Mouse (Mus musculus): ENCODE data around the gene Abhd16a. TPM values are rescaled to one million over a fixed set of nuclear protein-coding genes. Genes with fewer than 3 reads are reported as not detected.
A peak's percentile ranks its signal among the peaks of the same experiment; 100 is the strongest.

Abhd16a gene
- polyA plus RNA-seq, 1 experiment from 2014 or later = 83.3 TPM

GRCm38 (mm10) chr17:35127017-35127416 is 38.0 kb downstream of the Abhd16a start:
- WGBS = 72% methylated on average over 13 of the region's 13 CpGs
- peak overlapping the region; percentile 67 for H3K4me2 ChIP-seq (replicated peaks)
- no peaks in the 10 kb centered on the region for H3K27me3 ChIP-seq
- peaks cover 24% of the 10 kb centered on the region for H3K4me1 ChIP-seq
- H3K36me3 ChIP-seq = peaks cover 29% of the 10 kb centered on the region; the same call in 1 of the 2 replicates
- H3K9ac ChIP-seq = peak overlapping the region; percentile 78
- no peaks in the 10 kb centered on the region for H3K9me3 ChIP-seq
- peak overlapping the region; percentile 69 for H3K4me3 ChIP-seq
- no peak overlapping the region for H3K27ac ChIP-seq
- no peak for ATAC-seq (ENCODE audit: insufficient number of reproducible peaks, insufficient read depth, low FRiP score, low TSS enrichment)

GRCm38 (mm10) chr17:35128996-35129395 is 39.9 kb downstream of the Abhd16a start:
- no peak overlapping the region for H3K27ac ChIP-seq
- no peak overlapping the region for H3K4me3 ChIP-seq
- 70% methylated on average over 11 of the region's 11 CpGs for WGBS

GRCm38 (mm10) chr17:35131038-35131437 is 42.0 kb downstream of the Abhd16a start:
- peaks cover 13% of the 10 kb centered on the region; the same call in 1 of the 2 replicates for H3K36me3 ChIP-seq
- H3K4me3 ChIP-seq = no peak overlapping the region
- H3K27ac ChIP-seq = no peak overlapping the region
- WGBS = 89% methylated on average over 8 of the region's 8 CpGs
- no peak overlapping the region for H3K4me2 ChIP-seq (replicated peaks)
- ATAC-seq (ENCODE audit: insufficient number of reproducible peaks, insufficient read depth, low FRiP score, low TSS enrichment) = no peak
- H3K9me3 ChIP-seq = no peaks in the 10 kb centered on the region
- no peaks in the 10 kb centered on the region for H3K27me3 ChIP-seq
- H3K4me1 ChIP-seq = peaks cover 18% of the 10 kb centered on the region
- H3K9ac ChIP-seq = no peak overlapping the region

More at GRCm38 (mm10) chr17:35128996-35129395, 39.9 kb downstream of the Abhd16a start:
- no peaks in the 10 kb centered on the region for H3K27me3 ChIP-seq
- no peak overlapping the region for H3K9ac ChIP-seq
- ATAC-seq (ENCODE audit: insufficient number of reproducible peaks, insufficient read depth, low FRiP score, low TSS enrichment) = no peak
- H3K9me3 ChIP-seq = no peaks in the 10 kb centered on the region
- peaks cover 23% of the 10 kb centered on the region; the same call in 1 of the 2 replicates for H3K36me3 ChIP-seq
- H3K4me1 ChIP-seq = peaks cover 24% of the 10 kb centered on the region
- H3K4me2 ChIP-seq (replicated peaks) = no peak overlapping the region

GRCm38 (mm10) chr17:35131500-35132173 is 42.6 kb downstream of the Abhd16a start, which contains the start of gene Apom:
Apom (minus strand) TSS chr17:35132050.
- 81% methylated on average over 15 of the region's 15 CpGs for WGBS
- H3K4me3 ChIP-seq = no peak within 1 kb of the TSS
- peaks cover 13% of the 10 kb centered on the region; the same call in 1 of the 2 replicates for H3K36me3 ChIP-seq
- no peak for ATAC-seq (ENCODE audit: insufficient number of reproducible peaks, insufficient read depth, low FRiP score, low TSS enrichment)
- no peaks in the 10 kb centered on the region for H3K9me3 ChIP-seq
- H3K27me3 ChIP-seq = no peaks in the 10 kb centered on the region
- H3K4me1 ChIP-seq = peaks cover 21% of the 10 kb centered on the region
- H3K4me2 ChIP-seq (replicated peaks) = no peak within 1 kb of the TSS
- no peak within 1 kb of the TSS for H3K9ac ChIP-seq
- no peak within 1 kb of the TSS for H3K27ac ChIP-seq

- peaks cover 21% of the 10 kb centered on the region for H3K4me1 ChIP-seq
- no peak for ATAC-seq (ENCODE audit: insufficient number of reproducible peaks, insufficient read depth, low FRiP score, low TSS enrichment)
- 84% methylated on average over 3 of the region's 3 CpGs for WGBS
- no peak overlapping the region for H3K27ac ChIP-seq
- peaks cover 13% of the 10 kb centered on the region; the same call in 1 of the 2 replicates for H3K36me3 ChIP-seq
- no peak overlapping the region for H3K9ac ChIP-seq
- H3K4me3 ChIP-seq = no peak overlapping the region
- H3K9me3 ChIP-seq = no peaks in the 10 kb centered on the region
- H3K27me3 ChIP-seq = no peaks in the 10 kb centered on the region
- no peak overlapping the region for H3K4me2 ChIP-seq (replicated peaks)
These were observed 43.1 kb downstream of the Abhd16a start for GRCm38 (mm10) chr17:35132174-35132560.

GRCm38 (mm10) chr17:35133517-35133916 is 44.5 kb downstream of the Abhd16a start:
- H3K9ac ChIP-seq = no peak overlapping the region
- H3K4me2 ChIP-seq (replicated peaks) = no peak overlapping the region
- 94% methylated on average over 7 of the region's 7 CpGs for WGBS
- no peak overlapping the region for H3K4me3 ChIP-seq
- H3K4me1 ChIP-seq = peaks cover 18% of the 10 kb centered on the region
- H3K27ac ChIP-seq = no peak overlapping the region
- H3K36me3 ChIP-seq = peaks cover 21% of the 10 kb centered on the region
- no peaks in the 10 kb centered on the region for H3K9me3 ChIP-seq
- ATAC-seq (ENCODE audit: insufficient number of reproducible peaks, insufficient read depth, low FRiP score, low TSS enrichment) = no peak
- no peaks in the 10 kb centered on the region for H3K27me3 ChIP-seq

GRCm38 (mm10) chr17:35134801-35135590 is 45.9 kb downstream of the Abhd16a start, which contains the start of gene Bag6:
Bag6 (plus strand) TSS chr17:35135178.
- peak within 1 kb of the TSS; percentile 90 for H3K4me2 ChIP-seq (replicated peaks)
- peaks cover 27% of the 10 kb centered on the region for H3K36me3 ChIP-seq
- peak within 1 kb of the TSS; percentile 92 for H3K27ac ChIP-seq
- ATAC-seq (ENCODE audit: insufficient number of reproducible peaks, insufficient read depth, low FRiP score, low TSS enrichment) = peak; percentile 89
- H3K9ac ChIP-seq = peak within 1 kb of the TSS; percentile 77
- WGBS = under 1% methylated on average over 66 of the region's 66 CpGs
- no peaks in the 10 kb centered on the region for H3K9me3 ChIP-seq
- peak within 1 kb of the TSS; percentile 81 for H3K4me3 ChIP-seq
- peaks cover 14% of the 10 kb centered on the region for H3K4me1 ChIP-seq
- no peaks in the 10 kb centered on the region for H3K27me3 ChIP-seq

- H3K36me3 ChIP-seq = peaks cover 30% of the 10 kb centered on the region
These were observed 46.7 kb downstream of the Abhd16a start for GRCm38 (mm10) chr17:35135591-35136320.

GRCm38 (mm10) chr17:35139269-35139668 is 50.2 kb downstream of the Abhd16a start:
- 95% methylated on average over 3 of the region's 3 CpGs for WGBS
- H3K4me1 ChIP-seq = peaks cover 14% of the 10 kb centered on the region
- H3K4me3 ChIP-seq = no peak overlapping the region
- no peak overlapping the region for H3K27ac ChIP-seq
- H3K36me3 ChIP-seq = peaks cover 65% of the 10 kb centered on the region
- H3K27me3 ChIP-seq = no peaks in the 10 kb centered on the region
- H3K9ac ChIP-seq = no peak overlapping the region
- H3K9me3 ChIP-seq = no peaks in the 10 kb centered on the region
- H3K4me2 ChIP-seq (replicated peaks) = no peak overlapping the region
- ATAC-seq (ENCODE audit: insufficient number of reproducible peaks, insufficient read depth, low FRiP score, low TSS enrichment) = no peak

More at GRCm38 (mm10) chr17:35135591-35136320, 46.7 kb downstream of the Abhd16a start:
- H3K27me3 ChIP-seq = no peaks in the 10 kb centered on the region
- peak; percentile 44 for ATAC-seq (ENCODE audit: insufficient number of reproducible peaks, insufficient read depth, low FRiP score, low TSS enrichment)
- no peaks in the 10 kb centered on the region for H3K9me3 ChIP-seq
- peak overlapping the region; percentile 90 for H3K4me2 ChIP-seq (replicated peaks)
- H3K4me3 ChIP-seq = peak overlapping the region; percentile 81
- peak overlapping the region; percentile 92 for H3K27ac ChIP-seq
- H3K9ac ChIP-seq = peak overlapping the region; percentile 77
- H3K4me1 ChIP-seq = peaks cover 14% of the 10 kb centered on the region
- under 1% methylated on average over 43 of the region's 43 CpGs for WGBS

GRCm38 (mm10) chr17:35140490-35140996 is 51.5 kb downstream of the Abhd16a start:
- peaks cover 14% of the 10 kb centered on the region for H3K4me1 ChIP-seq
- 80% methylated on average over 16 of the region's 16 CpGs for WGBS
- H3K4me2 ChIP-seq (replicated peaks) = no peak overlapping the region
- no peak overlapping the region for H3K9ac ChIP-seq
- H3K4me3 ChIP-seq = no peak overlapping the region
- H3K36me3 ChIP-seq = peaks cover 78% of the 10 kb centered on the region
- no peak for ATAC-seq (ENCODE audit: insufficient number of reproducible peaks, insufficient read depth, low FRiP score, low TSS enrichment)
- H3K27ac ChIP-seq = no peak overlapping the region
- H3K27me3 ChIP-seq = no peaks in the 10 kb centered on the region
- no peaks in the 10 kb centered on the region for H3K9me3 ChIP-seq

- peaks cover 6% of the 10 kb centered on the region for H3K4me1 ChIP-seq
- WGBS = 95% methylated on average over 6 of the region's 6 CpGs
- no peak for ATAC-seq (ENCODE audit: insufficient number of reproducible peaks, insufficient read depth, low FRiP score, low TSS enrichment)
- no peak overlapping the region for H3K27ac ChIP-seq
- H3K9ac ChIP-seq = no peak overlapping the region
- H3K4me2 ChIP-seq (replicated peaks) = no peak overlapping the region
- no peaks in the 10 kb centered on the region for H3K9me3 ChIP-seq
- no peaks in the 10 kb centered on the region for H3K27me3 ChIP-seq
- no peak overlapping the region for H3K4me3 ChIP-seq
- H3K36me3 ChIP-seq = peaks cover 92% of the 10 kb centered on the region
These were observed 52.9 kb downstream of the Abhd16a start for GRCm38 (mm10) chr17:35141971-35142370.
